Mouse (Mus musculus) liver, embryonic 14.5 days (tissue): ENCODE measurements around the gene Ifnar2. TPM values are rescaled to one million over a fixed set of nuclear protein-coding genes. Genes with fewer than 3 reads are reported as not detected.
A peak's percentile ranks its signal among the peaks of the same experiment; 100 is the strongest.

ENCODE experiments used
- ATAC-seq: fragments of 200-750 bp; cut with Nextera tagmentation; 2 replicates; pipeline ENCODE4 v1.8.0; 2017; ENCODE audit warnings: moderate number of reproducible peaks, mild to moderate bottlenecking, moderate library complexity; ENCODE audit not compliant: insufficient read depth
- DNase-seq, 3 experiments: peaks; one replicate each; pipeline ENCODE4 v3.0.0-alpha.2; 2012 to 2013; ENCODE audit warnings: low read depth in 3 of 3, low spot score in 3 of 3
- H3K27ac ChIP-seq: fragments of 300-500 bp; sonication (generic); 2 replicates; pipeline ENCODE4 v1.5.1; 2014; ENCODE audit warnings: moderate library complexity, mild to moderate bottlenecking, control low read depth, inconsistent platforms
- H3K27me3 ChIP-seq: fragments of 300-500 bp; sonication (generic); 2 replicates; pipeline ENCODE4 v1.6.1; 2014; ENCODE audit warnings: mild to moderate bottlenecking, low read length, moderate library complexity; ENCODE audit not compliant: control insufficient read depth, insufficient read depth
- H3K36me3 ChIP-seq: fragments of 300-500 bp; sonication (generic); replicated peaks from 2 replicates; pipeline ENCODE4 v1.6.1; 2014; ENCODE audit warnings: low read depth; ENCODE audit not compliant: control insufficient read depth, insufficient read depth
- H3K4me1 ChIP-seq, 2 experiments: fragments of 200-500 bp in 1 of 2; fragments of 300-500 bp in 1 of 2; sonication (generic) in 1 of 2; replicated peaks; 2 replicates each; pipeline ENCODE4 v1.6.1; 2012 to 2014; ENCODE audit warnings: antibody characterized with exemption in 1 of 2, inconsistent platforms in 1 of 2, low read length in 1 of 2; ENCODE audit not compliant: control insufficient read depth in 2 of 2, insufficient read depth in 2 of 2
- H3K4me2 ChIP-seq: fragments of 300-500 bp; sonication (generic); 2 replicates; pipeline ENCODE4 v1.6.1; 2014; ENCODE audit warnings: low read depth, mild to moderate bottlenecking, control low read depth, moderate library complexity
- H3K4me3 ChIP-seq, 2 experiments: fragments of 200-500 bp in 1 of 2; fragments of 300-500 bp in 1 of 2; sonication (generic) in 1 of 2; 2 replicates each; pipeline ENCODE4 v1.5.1; 2012 to 2014; ENCODE audit warnings: low read depth in 2 of 2, low read length in 2 of 2, mild to moderate bottlenecking in 2 of 2, control low read depth in 1 of 2, inconsistent platforms in 1 of 2, moderate library complexity in 1 of 2; ENCODE audit not compliant: insufficient read depth in 1 of 2
- H3K9ac ChIP-seq: fragments of 300-500 bp; sonication (generic); replicated peaks from 2 replicates; pipeline ENCODE4 v1.6.1; 2014; ENCODE audit warnings: mild to moderate bottlenecking, control low read depth, moderate library complexity
- H3K9me3 ChIP-seq: fragments of 300-500 bp; sonication (generic); 2 replicates; pipeline ENCODE4 v1.6.1; 2016; ENCODE audit warnings: low read length, mixed read lengths; ENCODE audit not compliant: control insufficient read depth
- CTCF ChIP-seq: IDR thresholded peaks from 2 replicates; pipeline ENCODE4 v1.5.1; 2016; ENCODE audit warnings: antibody characterized with exemption, low read depth, control low read depth
- EP300 ChIP-seq: IDR thresholded peaks from 2 replicates; pipeline ENCODE4 v1.6.1; 2016; ENCODE audit warnings: antibody characterized with exemption, low read depth
- WGBS: fragments of 180-500 bp; shearing (Covaris S2); extraction: QIAGEN DNeasy Blood & Tissue Kit; methylation state at CpG from one replicate; pipeline ENCODE4 v1.1.7; 2014; ENCODE audit not compliant: insufficient replicate concordance; 5-methylcytosine and 5-hydroxymethylcytosine counted together
- polyA plus RNA-seq, 2 experiments: library from polyadenylated mRNA; depleted of rRNA in 1 of 2; stranded (reverse) in 1 of 2; unstranded in 1 of 2; fragments of >200 nt; fragmentation: Nextera tagmentation in 1 of 2; extraction: Ambion mirVana in 1 of 2; gene quantifications; 2 replicates each; pipeline versions ENCODE4 v1.2.1 to v1.2.3; 2012 to 2014

The Ifnar2 gene
- polyA plus RNA-seq, 2 experiments, result 33.1 to 68.4 TPM

DNA sequence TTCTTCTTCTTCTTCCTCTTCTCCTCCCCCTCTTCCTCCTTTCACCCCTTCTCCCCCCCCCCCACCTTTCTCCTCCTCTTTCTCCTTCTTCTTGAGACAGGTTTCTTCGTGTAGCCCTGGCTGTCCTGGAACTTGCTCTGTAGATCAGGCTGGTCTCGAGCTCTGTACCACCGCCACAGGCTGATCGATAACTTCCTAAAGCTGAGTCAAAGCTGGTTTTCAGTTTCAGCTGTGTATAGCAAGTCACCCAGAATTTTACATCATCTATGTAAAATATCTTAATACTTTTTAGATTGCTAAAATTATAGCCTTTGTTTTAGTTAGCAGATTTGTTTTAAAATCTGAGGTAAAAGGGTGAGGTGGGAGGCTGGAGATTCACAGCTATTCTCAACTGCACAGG, 72.3 kb downstream of the Ifnar2 start:
- 80% methylated on average over 4 of the region's 4 CpGs for WGBS
- H3K4me3 ChIP-seq, result no peak overlapping the region
- DNase-seq (no peak), ATAC-seq (no peak)
- no peak overlapping the region for H3K27ac ChIP-seq
- H3K4me1 ChIP-seq, result peaks cover 63 to 80% of the 10 kb centered on the region in 2 experiments
- H3K9me3 ChIP-seq, result no peaks in the 10 kb centered on the region
- no peaks in the 10 kb centered on the region for H3K27me3 ChIP-seq
- TF ChIP-seq CTCF (no peak), EP300 (no peak)
- no peak overlapping the region for H3K4me2 ChIP-seq
- no peak overlapping the region for H3K9ac ChIP-seq
- H3K36me3 ChIP-seq, result no peaks in the 10 kb centered on the region

DNA sequence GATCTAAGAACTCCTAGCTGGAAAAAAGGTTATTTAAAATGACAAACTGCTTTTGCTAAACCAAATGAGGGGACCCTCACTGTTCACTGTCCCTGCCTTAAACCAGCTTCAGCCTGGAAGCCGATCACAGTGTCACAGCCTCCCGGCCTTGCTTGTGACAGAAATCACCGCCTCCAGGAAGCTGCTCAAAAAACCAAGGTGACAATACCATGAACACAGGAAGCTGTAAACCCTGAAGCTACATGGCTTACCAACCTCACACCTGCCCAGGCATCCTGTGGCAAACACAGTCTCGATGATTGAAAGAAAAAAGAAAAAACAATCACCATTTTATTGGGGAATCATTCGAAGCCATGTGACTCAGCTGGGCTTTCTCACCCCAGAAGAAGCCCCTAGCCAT, 73.0 kb downstream of the Ifnar2 start:
- no peaks in the 10 kb centered on the region for H3K9me3 ChIP-seq
- ATAC-seq (no peak), DNase-seq (no peak)
- peaks cover 58 to 80% of the 10 kb centered on the region in 2 experiments for H3K4me1 ChIP-seq
- H3K9ac ChIP-seq, result no peak overlapping the region
- H3K4me2 ChIP-seq, result no peak overlapping the region
- H3K27ac ChIP-seq, result peak overlapping the region; percentile 31
- H3K27me3 ChIP-seq, result no peaks in the 10 kb centered on the region
- no peak overlapping the region for H3K4me3 ChIP-seq
- H3K36me3 ChIP-seq, result no peaks in the 10 kb centered on the region
- TF ChIP-seq CTCF, result no peak
- no peak for TF ChIP-seq EP300
- WGBS, result 59% methylated on average over 5 of the region's 5 CpGs

DNA sequence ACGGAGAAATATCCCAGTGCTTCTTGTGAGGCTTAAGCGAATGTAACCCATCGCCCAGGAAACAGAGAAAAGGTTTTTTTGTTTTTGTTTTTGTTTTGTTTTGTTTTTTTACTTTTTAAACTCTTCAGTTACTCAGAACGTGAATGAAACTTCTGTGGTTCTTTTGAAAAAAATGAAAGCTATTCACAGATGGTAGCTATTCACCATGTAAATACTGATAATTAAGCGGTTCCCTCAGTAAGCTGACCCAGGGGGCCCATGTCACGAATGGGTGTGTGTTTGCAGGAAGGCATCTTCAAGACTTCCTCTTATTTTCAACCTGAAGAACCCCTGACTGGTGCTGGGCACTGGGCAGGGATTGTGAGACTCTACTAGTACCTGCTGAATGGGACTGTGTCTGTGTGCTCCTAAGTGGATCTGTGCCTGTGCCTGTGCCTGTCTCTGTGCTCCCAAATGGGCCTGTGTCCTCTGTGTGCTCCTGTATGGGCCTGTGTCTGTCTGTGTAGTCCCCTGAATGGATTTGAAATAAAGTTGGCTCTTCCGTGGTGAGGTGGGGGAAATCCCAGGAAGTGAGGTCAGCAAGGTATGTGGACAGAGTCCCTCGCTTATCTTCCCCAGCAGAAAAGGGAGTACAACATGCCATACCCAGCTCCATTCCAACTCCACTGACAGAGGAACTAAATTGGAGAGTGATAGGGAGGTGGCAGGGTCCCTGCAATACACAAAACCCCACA, 74.4 kb downstream of the Ifnar2 start:
- Histone ChIP-seq H3K27me3 (no peaks in the 10 kb centered on the region), H3K9ac (peak overlapping the region; percentile 67), H3K27ac (peak overlapping the region; percentile 92), H3K36me3 (no peaks in the 10 kb centered on the region), H3K9me3 (no peaks in the 10 kb centered on the region), H3K4me3 (no peak overlapping the region), H3K4me2 (peak overlapping the region; percentile 31), H3K4me1 (peaks cover 51 to 77% of the 10 kb centered on the region in 2 experiments)
- 0 out of 2 replicates have a peak, but pooled peaks have one; percentile 6 for TF ChIP-seq EP300
- no peak for TF ChIP-seq CTCF
- ATAC-seq (peak; percentile 17; the same call in 1 of the 2 replicates), DNase-seq (no peak)
- WGBS, result 44% methylated on average over 8 of the region's 8 CpGs

DNA sequence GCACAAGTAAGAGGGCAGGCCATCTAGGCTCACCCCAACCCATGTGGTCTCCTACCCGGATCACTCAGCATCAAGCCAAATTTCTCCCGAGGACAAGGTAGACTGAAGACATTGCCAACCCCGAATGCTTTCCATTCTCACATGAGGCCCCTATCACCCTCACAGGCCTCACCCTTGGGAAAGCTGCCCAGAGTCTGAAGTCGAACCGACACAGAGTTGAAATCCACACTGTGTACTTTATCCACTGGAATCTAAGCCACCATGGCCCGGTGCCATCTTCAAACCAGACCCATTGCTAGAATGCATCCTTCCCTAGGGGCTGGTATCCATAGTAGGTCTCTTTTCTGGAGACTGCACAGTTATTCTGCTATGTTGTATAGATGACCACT, 74.9 kb downstream of the Ifnar2 start:
- DNase-seq (no peak), ATAC-seq (peak; percentile 14; the same call in 1 of the 2 replicates)
- Histone ChIP-seq H3K4me1 (peaks cover 49 to 78% of the 10 kb centered on the region in 2 experiments), H3K36me3 (no peaks in the 10 kb centered on the region), H3K4me2 (peak overlapping the region; percentile 31), H3K27me3 (no peaks in the 10 kb centered on the region), H3K4me3 (no peak overlapping the region), H3K9ac (peak overlapping the region; percentile 67), H3K9me3 (no peaks in the 10 kb centered on the region), H3K27ac (peak overlapping the region; percentile 92)
- 65% methylated on average over 6 of the region's 6 CpGs for WGBS
- TF ChIP-seq CTCF (no peak), EP300 (no peak)

DNA sequence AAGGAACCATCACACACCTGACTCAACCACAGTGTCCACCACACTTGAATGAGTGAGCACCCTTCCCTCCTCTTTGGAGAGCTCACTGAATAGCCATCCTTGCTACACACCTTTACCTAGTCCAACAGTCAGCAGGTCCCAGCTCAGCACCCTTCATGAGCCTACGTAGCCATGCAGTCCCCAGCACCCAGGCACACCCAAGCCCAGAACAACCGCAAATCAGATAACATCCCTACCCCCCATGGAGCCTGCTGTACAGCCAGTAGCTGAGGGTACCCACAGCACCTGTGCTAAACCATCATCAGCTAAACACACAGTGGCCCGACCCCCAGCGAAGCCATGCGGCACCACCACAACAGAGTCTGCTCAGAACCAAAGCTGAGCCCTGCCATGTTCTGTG, 75.5 kb downstream of the Ifnar2 start:
- Histone ChIP-seq H3K4me1 (peaks cover 43 to 75% of the 10 kb centered on the region in 2 experiments), H3K27me3 (no peaks in the 10 kb centered on the region), H3K9me3 (no peaks in the 10 kb centered on the region), H3K4me3 (no peak overlapping the region), H3K9ac (peak overlapping the region; percentile 67), H3K27ac (peak overlapping the region; percentile 92), H3K36me3 (no peaks in the 10 kb centered on the region), H3K4me2 (peak overlapping the region; percentile 31)
- peak; percentile 75 for ATAC-seq
- no peak for DNase-seq
- TF ChIP-seq EP300 (no peak), CTCF (0 out of 2 replicates have a peak, but pooled peaks have one; percentile 1)
- 51% methylated on average over 5 of the region's 5 CpGs for WGBS
